9 mouse cellular contexts compared by ENCODE assay signal in genomic region chr10:70814354-70815131, GRCm38 (mm10).
A peak's percentile ranks its signal among the peaks of the same experiment; 100 is the strongest.
DNase-seq lines count a peak whose midpoint lies in the region; ATAC-seq and TF ChIP-seq lines count a peak whose summit lies in the region.
"Had no signal": no experiment of that assay in that cellular context is flagged by ENCODE, and none has a peak within 500 bp of the region (broad histone marks: within the 10 kb centered on the region; RNA-seq: fewer than 3 reads in every experiment).

No protein-coding gene starts in this region.

- no peaks in the 10 kb centered on the region for H3K36me3 ChIP-seq in kidney, adult 2 months (ENCODE audit: control insufficient read depth, insufficient read depth, low read length)
- no peaks in the 10 kb centered on the region for H3K36me3 ChIP-seq in hindbrain, embryonic 15.5 days
- H3K36me3 ChIP-seq: lung, embryonic 15.5 days had no signal

- H3K4me1 ChIP-seq in kidney, adult 2 months (ENCODE audit: control insufficient read depth, insufficient read depth, low read length): no peaks in the 10 kb centered on the region
- no peaks in the 10 kb centered on the region for H3K4me1 ChIP-seq in hindbrain, embryonic 15.5 days (replicated peaks)
- H3K4me1 ChIP-seq: lung, embryonic 15.5 days had no signal

- no peak for TF ChIP-seq CTCF in kidney, adult 2 months (conservative IDR thresholded peaks at IDR 0.05; ENCODE audit: insufficient read depth, insufficient read length, low read depth, low read length)

- peak; percentile 62 for DNase-seq in kidney, adult 2 months
- no peak for DNase-seq in kidney, adult 11 months
- peak; percentile 11 for DNase-seq in Muller cell, postnatal 12 days (ENCODE audit: inconsistent ontology term)
- peak; percentile 66 for DNase-seq in embryo, embryonic 10.5 days (ENCODE audit: low spot score)
- peak; percentile 71 for DNase-seq in retina, embryonic 14.5 days (ENCODE audit: low spot score)
- DNase-seq in urinary bladder, postnatal 10 days (ENCODE audit: low spot score): no peak
- DNase-seq in spleen, adult 12 weeks (ENCODE audit: low spot score): no peak

- no peak overlapping the region for H3K4me2 ChIP-seq in hindbrain, embryonic 15.5 days
- H3K4me2 ChIP-seq: lung, embryonic 15.5 days had no signal

- 0 out of 2 replicates have a peak, but pooled peaks have one; percentile 54 for ATAC-seq in hindbrain, embryonic 15.5 days (ENCODE audit: low FRiP score, low read depth)

- H3K27ac ChIP-seq in kidney, adult 2 months (ENCODE audit: insufficient read depth, low read depth, low read length): no peak overlapping the region
- H3K27ac ChIP-seq in hindbrain, embryonic 15.5 days (replicated peaks): no peak overlapping the region
- H3K27ac ChIP-seq: lung, embryonic 15.5 days had no signal

- H3K4me3 ChIP-seq in kidney, adult 2 months (ENCODE audit: insufficient read depth, low read depth, low read length): no peak overlapping the region
- no peak overlapping the region for H3K4me3 ChIP-seq in hindbrain, embryonic 15.5 days
- H3K4me3 ChIP-seq: lung, embryonic 15.5 days had no signal

- H3K27me3 ChIP-seq in kidney, adult 2 months (replicated peaks; ENCODE audit: control insufficient read depth, insufficient read depth, low read length): no peaks in the 10 kb centered on the region
- H3K27me3 ChIP-seq in hindbrain, embryonic 15.5 days: no peaks in the 10 kb centered on the region
- H3K27me3 ChIP-seq: lung, embryonic 15.5 days had no signal

- H3K9me3 ChIP-seq in hindbrain, embryonic 15.5 days: no peaks in the 10 kb centered on the region
- H3K9me3 ChIP-seq: lung, embryonic 15.5 days had no signal

- WGBS in kidney, adult 2 months: 60% methylated on average over 15 of the region's 15 CpGs
- WGBS in hindbrain, embryonic 15.5 days: 62% methylated on average over 15 of the region's 15 CpGs

- no peak overlapping the region for H3K9ac ChIP-seq in hindbrain, embryonic 15.5 days
- H3K9ac ChIP-seq: lung, embryonic 15.5 days had no signal

- TF ChIP-seq POLR2A in kidney, adult 2 months (IDR thresholded peaks at IDR 0.05; ENCODE audit: low read depth, low read length): no peak

Comparison
In these comparisons a context has a peak if more than half of its experiments do, and no peak if none do; other contexts are left out.
1. DNase-seq: peak in kidney, adult 2 months (single experiment), Muller cell, postnatal 12 days (single experiment), embryo, embryonic 10.5 days (single experiment) and retina, embryonic 14.5 days (single experiment); none in kidney, adult 11 months (single experiment), urinary bladder, postnatal 10 days (single experiment) and spleen, adult 12 weeks (single experiment).